Mouse (Mus musculus): ENCODE results near the gene Sufu. TPM values are rescaled to one million over a fixed set of nuclear protein-coding genes. Genes with fewer than 3 reads are reported as not detected.

Sufu gene
- polyA plus RNA-seq, 1 experiment = 16.6 TPM

GRCm38 (mm10) chr19:46499836-46500580, 103.3 kb downstream of the Sufu start:
- H3K4me2 ChIP-seq (ENCODE audit: low read depth) = peak overlapping the region; percentile 93
- peaks cover 20% of the 10 kb centered on the region for H3K79me2 ChIP-seq (ENCODE audit: control insufficient read depth, insufficient read depth)
- peaks cover 3% of the 10 kb centered on the region for H3K36me3 ChIP-seq (ENCODE audit: control insufficient read depth, insufficient read depth)
- H3ac ChIP-seq (ENCODE audit: control insufficient read depth, insufficient read length) = peak overlapping the region; percentile 85
- no peaks in the 10 kb centered on the region for H3K27me3 ChIP-seq (ENCODE audit: control insufficient read depth, insufficient read depth, insufficient read length)
- peak overlapping the region; percentile 99 for H3K4me3 ChIP-seq
- TF ChIP-seq SRF (IDR thresholded peaks at IDR 0.05; ENCODE audit: control insufficient read depth, insufficient read length, low read depth) = peak; percentile 60
- no peak for TF ChIP-seq E2F4 (IDR thresholded peaks at IDR 0.05; ENCODE audit: insufficient read depth)
- no peak for TF ChIP-seq TCF12 (IDR thresholded peaks at IDR 0.05; ENCODE audit: insufficient read depth, poor library complexity, severe bottlenecking)
- peak; percentile 97 for TF ChIP-seq USF1 (IDR thresholded peaks at IDR 0.05; ENCODE audit: low read depth)
- no peak for TF ChIP-seq MYOD1 (IDR thresholded peaks at IDR 0.05; ENCODE audit: control insufficient read depth in 1 of 3, insufficient read length in 2 of 3, low read depth in 2 of 3)
- TF ChIP-seq TCF3 (IDR thresholded peaks at IDR 0.05; ENCODE audit: insufficient read length, low read depth) = no peak
- peak; percentile 76 for TF ChIP-seq POLR2A (IDR thresholded peaks at IDR 0.05; ENCODE audit: insufficient read length, low read depth)
- no peak for TF ChIP-seq REST (IDR thresholded peaks at IDR 0.05; ENCODE audit: insufficient read depth, insufficient read length)
- peak; percentile 88 for TF ChIP-seq POLR2AphosphoS2 (IDR thresholded peaks at IDR 0.05; ENCODE audit: insufficient read length, low read depth)
- TF ChIP-seq CEBPB (IDR thresholded peaks at IDR 0.05; ENCODE audit: insufficient read depth, poor library complexity, severe bottlenecking) = no peak
- TF ChIP-seq MYOG (IDR thresholded peaks at IDR 0.05; ENCODE audit: control insufficient read depth in 1 of 3, insufficient read depth in 1 of 3, insufficient read length in 2 of 3, low read depth in 2 of 3) = peak in 2 of 3 experiments; percentile 13 to 38
- TF ChIP-seq MAX (IDR thresholded peaks at IDR 0.05; ENCODE audit: low read depth) = no peak

GRCm38 (mm10) chr19:46500581-46501341, 104.1 kb downstream of the Sufu start:
- peak; percentile 55 for TF ChIP-seq POLR2A (IDR thresholded peaks at IDR 0.05; ENCODE audit: insufficient read length, low read depth)
- peak; percentile 42 for TF ChIP-seq POLR2AphosphoS2 (IDR thresholded peaks at IDR 0.05; ENCODE audit: insufficient read length, low read depth)
- TF ChIP-seq CEBPB (IDR thresholded peaks at IDR 0.05; ENCODE audit: insufficient read depth, poor library complexity, severe bottlenecking) = no peak
- peak overlapping the region; percentile 85 for H3ac ChIP-seq (ENCODE audit: control insufficient read depth, insufficient read length)
- peak overlapping the region; percentile 99 for H3K4me3 ChIP-seq
- H3K27me3 ChIP-seq (ENCODE audit: control insufficient read depth, insufficient read depth, insufficient read length) = no peaks in the 10 kb centered on the region
- peak overlapping the region; percentile 68 for H3K4me2 ChIP-seq (ENCODE audit: low read depth)
- peaks cover 10% of the 10 kb centered on the region for H3K36me3 ChIP-seq (ENCODE audit: control insufficient read depth, insufficient read depth)
- peaks cover 28% of the 10 kb centered on the region for H3K79me2 ChIP-seq (ENCODE audit: control insufficient read depth, insufficient read depth)

GRCm38 (mm10) chr19:46501401-46502068, 104.8 kb downstream of the Sufu start, which contains the start of gene Trim8:
Trim8 (plus strand) TSS chr19:46501702.
- H3K4me3 ChIP-seq = peak within 1 kb of the TSS; percentile 99
- no peaks in the 10 kb centered on the region for H3K27me3 ChIP-seq (ENCODE audit: control insufficient read depth, insufficient read depth, insufficient read length)
- peaks cover 36% of the 10 kb centered on the region for H3K79me2 ChIP-seq (ENCODE audit: control insufficient read depth, insufficient read depth)
- H3K36me3 ChIP-seq (ENCODE audit: control insufficient read depth, insufficient read depth) = peaks cover 11% of the 10 kb centered on the region
- peak; percentile 6 for TF ChIP-seq TCF3 (IDR thresholded peaks at IDR 0.05; ENCODE audit: insufficient read length, low read depth)
- no peak for TF ChIP-seq USF1 (IDR thresholded peaks at IDR 0.05; ENCODE audit: low read depth)
- peak; percentile 72 for TF ChIP-seq POLR2A (IDR thresholded peaks at IDR 0.05; ENCODE audit: insufficient read length, low read depth)
- no peak for TF ChIP-seq SRF (IDR thresholded peaks at IDR 0.05; ENCODE audit: control insufficient read depth, insufficient read length, low read depth)
- TF ChIP-seq CEBPB (IDR thresholded peaks at IDR 0.05; ENCODE audit: insufficient read depth, poor library complexity, severe bottlenecking) = no peak
- no peak for TF ChIP-seq E2F4 (IDR thresholded peaks at IDR 0.05; ENCODE audit: insufficient read depth)
- TF ChIP-seq MAX (IDR thresholded peaks at IDR 0.05; ENCODE audit: low read depth) = no peak
- TF ChIP-seq REST (IDR thresholded peaks at IDR 0.05; ENCODE audit: insufficient read depth, insufficient read length) = no peak
- peak; percentile 33 for TF ChIP-seq POLR2AphosphoS2 (IDR thresholded peaks at IDR 0.05; ENCODE audit: insufficient read length, low read depth)
- TF ChIP-seq MYOD1 (IDR thresholded peaks at IDR 0.05; ENCODE audit: control insufficient read depth in 1 of 3, insufficient read length in 2 of 3, low read depth in 2 of 3) = peak in 2 of 3 experiments; percentile 5 to 40
- peak within 1 kb of the TSS; percentile 85 for H3ac ChIP-seq (ENCODE audit: control insufficient read depth, insufficient read length)
- peak within 1 kb of the TSS; percentile 68 for H3K4me2 ChIP-seq (ENCODE audit: low read depth)

- Histone ChIP-seq H3K79me2 (ENCODE audit: control insufficient read depth, insufficient read depth) (peaks cover 41% of the 10 kb centered on the region), H3K4me3 (peak overlapping the region; percentile 99), H3K36me3 (ENCODE audit: control insufficient read depth, insufficient read depth) (peaks cover 16% of the 10 kb centered on the region), H3ac (ENCODE audit: control insufficient read depth, insufficient read length) (peak overlapping the region; percentile 85), H3K4me2 (ENCODE audit: low read depth) (peak overlapping the region; percentile 37), H3K27me3 (ENCODE audit: control insufficient read depth, insufficient read depth, insufficient read length) (no peaks in the 10 kb centered on the region)
- TF ChIP-seq MYOG (IDR thresholded peaks at IDR 0.05; ENCODE audit: control insufficient read depth in 1 of 3, insufficient read depth in 1 of 3, insufficient read length in 2 of 3, low read depth in 2 of 3) (peak in 1 of 3 experiments; percentile 20), CEBPB (IDR thresholded peaks at IDR 0.05; ENCODE audit: insufficient read depth, poor library complexity, severe bottlenecking) (no peak), POLR2AphosphoS2 (IDR thresholded peaks at IDR 0.05; ENCODE audit: insufficient read length, low read depth) (no peak), MYOD1 (IDR thresholded peaks at IDR 0.05; ENCODE audit: control insufficient read depth in 1 of 3, insufficient read length in 2 of 3, low read depth in 2 of 3) (no peak), SRF (IDR thresholded peaks at IDR 0.05; ENCODE audit: control insufficient read depth, insufficient read length, low read depth) (no peak), USF1 (IDR thresholded peaks at IDR 0.05; ENCODE audit: low read depth) (no peak), TCF3 (IDR thresholded peaks at IDR 0.05; ENCODE audit: insufficient read length, low read depth) (no peak), E2F4 (IDR thresholded peaks at IDR 0.05; ENCODE audit: insufficient read depth) (no peak), POLR2A (IDR thresholded peaks at IDR 0.05; ENCODE audit: insufficient read length, low read depth) (peak; percentile 26), MAX (IDR thresholded peaks at IDR 0.05; ENCODE audit: low read depth) (no peak), REST (IDR thresholded peaks at IDR 0.05; ENCODE audit: insufficient read depth, insufficient read length) (no peak), TCF12 (IDR thresholded peaks at IDR 0.05; ENCODE audit: insufficient read depth, poor library complexity, severe bottlenecking) (no peak)
These were observed 105.4 kb downstream of the Sufu start for GRCm38 (mm10) chr19:46502069-46502455.
